Mouse (Mus musculus) gastrocnemius, adult 2 months (tissue): ENCODE measurements around the gene Glmp. TPM values are rescaled to one million over a fixed set of nuclear protein-coding genes. Genes with fewer than 3 reads are reported as not detected.
"Not testable (repeated sequence)": the region's sequence is repeated elsewhere in the genome, so short reads cannot be mapped to it uniquely, and the experiment has no call there.

Experiments used
- DNase-seq: peaks from one replicate; pipeline ENCODE4 v3.0.0; 2022
- H3K27ac ChIP-seq: fragments of 200-600 bp; 2 replicates; pipeline ENCODE4 v1.8.1; 2022; ENCODE audit warnings: mild to moderate bottlenecking
- H3K4me3 ChIP-seq: fragments of 200-600 bp; 2 replicates; pipeline ENCODE4 v1.8.1; 2022; ENCODE audit warnings: mild to moderate bottlenecking, moderate library complexity
- CTCF ChIP-seq: fragments of 200-600 bp; IDR thresholded peaks from 2 replicates; pipeline ENCODE4 v1.8.1; 2022; ENCODE audit warnings: antibody characterized with exemption, mild to moderate bottlenecking, moderate library complexity
- intact Hi-C: fragments of 180-260 bp; cut with DNase I; formaldehyde crosslinking; loops from one replicate; pipeline ENCODE4 v1.15.1; 2025
- total RNA-seq, 2 experiments: library from RNA; stranded (reverse); gene quantifications; 2 replicates each; pipeline ENCODE4 v1.2.3; 2021

Gene Glmp
- total RNA-seq, 2 experiments from 2014 or later: 39.0 to 39.8 TPM

DNA sequence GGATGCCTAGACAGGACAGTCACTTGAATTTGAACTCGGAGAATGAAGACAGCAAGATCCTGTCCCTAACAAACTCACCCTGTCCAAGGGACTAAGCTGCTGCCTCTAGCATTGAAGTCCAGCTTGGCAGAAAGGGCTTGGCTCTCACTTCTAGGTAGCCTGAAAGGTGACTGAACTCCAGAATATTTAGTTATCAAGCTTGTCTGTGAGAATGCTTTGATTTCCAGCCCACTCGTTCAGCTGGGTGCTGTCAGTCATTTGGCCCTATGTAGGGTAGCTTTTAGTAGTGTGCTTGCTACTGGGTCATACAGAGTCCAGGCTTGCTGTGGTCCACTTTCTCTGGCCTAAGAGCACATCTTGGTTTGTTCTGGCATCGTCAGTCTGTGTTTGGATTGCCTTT, 14.2 kb downstream of the Glmp start:
- Histone ChIP-seq H3K27ac (peak overlapping the region; percentile 71), H3K4me3 (no peak overlapping the region)
- no peak for TF ChIP-seq CTCF
- intact Hi-C loops: no loop called here
- DNase-seq: peak; percentile 54

DNA sequence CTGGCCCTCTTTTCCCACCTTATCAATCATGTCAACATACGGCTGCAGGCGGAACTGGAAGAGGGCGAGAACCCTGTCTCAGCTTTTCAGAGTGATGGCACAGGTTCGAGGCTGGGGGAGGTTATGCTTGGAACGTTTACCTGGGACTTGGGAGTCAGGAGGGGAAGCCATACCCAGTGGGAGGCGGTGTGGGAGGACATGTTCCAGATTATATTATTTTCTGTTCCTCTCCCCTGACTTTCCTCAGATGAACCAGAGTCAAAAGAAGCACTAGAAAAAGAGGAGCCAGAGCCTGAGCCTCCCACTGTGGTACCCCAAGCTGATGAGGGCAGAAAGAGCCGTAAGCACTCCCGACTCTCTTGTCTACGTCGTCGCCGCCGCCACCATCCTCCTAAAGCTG, 25.9 kb downstream of the Glmp start:
- Histone ChIP-seq H3K27ac (no peak overlapping the region), H3K4me3 (no peak overlapping the region)
- intact Hi-C loops: no loop called here
- no peak for TF ChIP-seq CTCF
- no peak for DNase-seq

DNA sequence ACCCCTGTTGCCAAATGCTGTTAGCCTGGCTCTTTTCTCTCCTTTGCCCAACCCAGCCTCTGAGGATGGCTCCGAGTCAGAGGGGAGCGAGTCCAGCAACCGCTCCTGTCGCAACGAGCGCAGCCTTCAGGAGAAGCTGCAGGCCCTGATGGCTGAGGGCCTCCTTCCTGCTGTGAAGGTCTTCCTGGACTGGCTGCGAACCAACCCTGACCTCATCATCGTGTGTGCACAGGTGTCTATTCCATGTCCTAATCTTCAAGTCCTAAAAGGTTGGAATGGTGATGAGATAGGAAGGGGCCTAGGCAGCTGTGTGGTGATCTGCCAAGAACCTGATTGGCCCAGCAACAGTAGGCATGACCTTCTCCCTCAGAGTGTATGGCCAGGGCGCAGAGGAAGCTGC, 28.1 kb downstream of the Glmp start:
- TF ChIP-seq CTCF: no peak
- no peak for DNase-seq
- intact Hi-C loops: no loop called here
- Histone ChIP-seq H3K27ac (peak overlapping the region; percentile 78; the same call in 1 of the 2 replicates), H3K4me3 (no peak overlapping the region)

DNA sequence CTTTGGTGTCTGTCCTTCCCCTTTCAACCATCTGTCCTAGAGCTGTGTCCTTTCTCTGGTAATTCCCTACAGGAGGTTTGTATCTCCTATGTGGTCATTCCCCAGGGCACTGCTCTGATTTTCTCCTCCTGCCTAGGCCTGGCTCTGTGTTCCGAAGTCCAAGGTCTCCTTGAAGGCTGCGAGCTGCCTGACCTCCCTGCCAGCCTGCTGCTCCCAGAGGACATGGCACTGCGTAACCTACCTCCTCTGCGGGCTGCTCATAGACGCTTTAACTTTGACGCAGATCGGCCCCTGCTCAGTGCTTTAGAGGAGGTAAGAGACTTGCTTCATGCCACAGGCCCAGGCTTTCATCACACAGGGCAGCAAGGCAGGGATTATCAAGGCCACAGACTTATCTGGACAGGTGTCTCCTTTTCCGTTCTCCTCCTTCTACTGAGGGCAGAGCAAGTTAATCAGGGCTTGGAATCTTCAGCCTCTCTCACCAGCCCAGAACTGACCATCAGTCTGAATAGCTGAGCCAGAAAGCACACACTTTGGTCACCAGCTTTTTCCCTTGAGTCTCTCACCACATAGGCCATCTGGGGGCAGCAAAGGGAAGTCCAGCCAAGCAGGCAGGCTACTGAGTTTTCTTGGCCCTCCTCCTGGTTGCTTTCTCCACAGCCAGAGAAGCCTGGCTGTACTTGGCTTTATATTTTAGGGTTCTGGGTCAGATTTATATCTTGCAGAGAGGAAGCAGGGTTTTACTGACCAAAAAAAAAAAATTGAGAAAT, 29.8 kb downstream of the Glmp start:
- H3K4me3 ChIP-seq: no peak overlapping the region
- H3K27ac ChIP-seq: peak overlapping the region; percentile 78
- peak; percentile 43 for TF ChIP-seq CTCF
- DNase-seq: peak; percentile 63
- intact Hi-C loops: no loop called here

DNA sequence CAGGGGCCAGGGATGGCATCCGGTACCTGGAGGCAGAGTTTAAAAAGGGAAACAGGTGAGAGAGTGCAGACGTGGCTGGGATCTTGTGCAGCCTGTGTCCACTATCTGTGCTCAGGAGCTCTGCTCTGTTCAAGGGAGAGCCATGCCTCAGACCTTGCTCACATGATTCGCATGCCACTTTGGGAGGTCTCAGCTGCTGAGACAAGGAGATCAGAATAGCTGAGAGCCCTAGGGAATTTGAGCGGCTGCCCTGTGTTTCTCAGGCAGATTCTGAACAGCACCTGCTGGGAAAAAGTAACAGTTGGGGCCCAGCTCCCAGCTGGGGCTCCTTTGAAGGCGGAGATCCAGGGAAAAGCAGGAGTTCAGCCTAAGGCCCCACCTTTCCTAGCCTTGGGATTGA, 34.8 kb downstream of the Glmp start:
- Histone ChIP-seq H3K27ac (peak overlapping the region; percentile 59), H3K4me3 (no peak overlapping the region)
- DNase-seq: no peak
- TF ChIP-seq CTCF: no peak
- intact Hi-C loops: no loop called here

DNA sequence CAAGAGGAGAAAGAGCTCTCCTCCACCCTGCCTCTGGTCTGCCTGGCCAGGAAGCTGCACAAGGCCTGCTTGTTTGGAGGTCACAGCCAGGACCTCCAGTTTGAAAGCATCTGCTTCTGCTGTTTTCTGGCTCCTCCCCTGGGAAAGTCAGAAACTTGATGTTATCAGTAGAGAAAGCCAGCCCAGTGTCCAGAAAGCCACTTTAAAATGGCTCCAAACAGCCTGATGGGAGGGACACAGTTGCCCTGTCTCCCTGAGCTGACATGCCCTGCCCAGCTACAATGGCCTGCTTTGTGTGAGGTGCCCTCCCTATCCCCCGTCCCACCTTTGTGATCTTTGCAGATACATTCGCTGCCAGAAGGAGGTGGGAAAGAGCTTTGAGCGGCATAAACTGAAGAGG, 35.2 kb downstream of the Glmp start:
- TF ChIP-seq CTCF: no peak
- H3K27ac ChIP-seq: peak overlapping the region; percentile 59
- no peak for DNase-seq
- intact Hi-C loops: no loop called here
- H3K4me3 ChIP-seq: no peak overlapping the region

DNA sequence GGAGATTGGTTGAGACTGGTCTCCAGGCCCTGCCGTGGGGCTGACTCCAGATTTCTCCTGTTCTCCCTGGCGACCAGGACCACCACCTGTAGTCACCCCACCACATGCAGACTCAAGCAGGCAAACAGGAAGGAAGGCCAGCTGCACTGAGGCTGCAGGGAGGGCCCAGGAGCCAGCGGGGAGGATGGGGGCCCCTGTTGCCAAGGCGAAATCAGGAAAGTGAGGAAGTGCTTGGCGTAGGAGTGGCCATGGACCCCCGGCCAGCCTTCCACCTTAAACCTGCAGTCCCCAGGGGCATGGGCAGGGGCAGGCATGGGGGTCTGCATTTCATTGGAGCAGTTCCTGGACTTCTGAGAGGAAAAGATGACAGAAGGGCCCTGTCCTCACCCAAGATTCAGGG, 36.3 kb downstream of the Glmp start:
- Histone ChIP-seq H3K27ac (peak overlapping the region; percentile 61; the same call in 1 of the 2 replicates), H3K4me3 (no peak overlapping the region)
- intact Hi-C loops: no loop called here
- no peak for DNase-seq
- no peak for TF ChIP-seq CTCF

DNA sequence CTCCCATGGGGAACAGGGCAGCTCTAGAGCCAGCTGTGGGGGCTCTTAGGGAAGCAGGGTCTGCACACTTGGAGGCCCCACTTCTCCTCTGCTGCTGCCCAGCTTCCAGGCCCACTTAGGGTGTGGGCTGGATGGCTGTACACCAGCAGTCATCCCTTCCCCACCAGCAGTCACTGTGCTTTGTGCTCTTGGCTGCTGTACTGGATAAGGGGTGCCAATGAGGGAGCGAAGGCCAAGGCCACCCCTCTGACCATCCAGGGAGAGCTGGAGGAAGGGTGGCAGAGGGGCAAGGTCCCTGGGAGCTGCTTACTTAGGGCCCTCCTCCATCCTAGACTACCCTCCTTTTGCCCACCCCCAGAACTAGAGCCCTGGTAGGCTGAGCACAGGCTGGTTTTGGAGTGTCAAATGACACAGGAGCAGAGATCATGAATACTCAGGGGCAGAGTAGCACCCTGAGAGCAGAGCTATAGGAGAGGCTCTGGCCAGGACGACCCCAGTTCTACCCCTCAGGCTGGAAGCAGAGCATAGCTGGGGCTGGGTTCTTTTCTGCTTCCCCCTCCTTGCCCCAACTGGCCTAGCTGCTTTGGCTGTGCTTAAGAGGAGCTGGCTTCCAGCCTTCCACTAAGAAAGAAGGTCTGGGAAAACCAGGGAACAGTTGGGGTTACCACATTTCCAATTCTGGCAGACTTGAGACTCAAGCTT, 36.9 kb downstream of the Glmp start:
- DNase-seq: no peak
- H3K27ac ChIP-seq: peak overlapping the region; percentile 61
- intact Hi-C loops: no loop called here
- no peak overlapping the region for H3K4me3 ChIP-seq
- TF ChIP-seq CTCF: no peak

DNA sequence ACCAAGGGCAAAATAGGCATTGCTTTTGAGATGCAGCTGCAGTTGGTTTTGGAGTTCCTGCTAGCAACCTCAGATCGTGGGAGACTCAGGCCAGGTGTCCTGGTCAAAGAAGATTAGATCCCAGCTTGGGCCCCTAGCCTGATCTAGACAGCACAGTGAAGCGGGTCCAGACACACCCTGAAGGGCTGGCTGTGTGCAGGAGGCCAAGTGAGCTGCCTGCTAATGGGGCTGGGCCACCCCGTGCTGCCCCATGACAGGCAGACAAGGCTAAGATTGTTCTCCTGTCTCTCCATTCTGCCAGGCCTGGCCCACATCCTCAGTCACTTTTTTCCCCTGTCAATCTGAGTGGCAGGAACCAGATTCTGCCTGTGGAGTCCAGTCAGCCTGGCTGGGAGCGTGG, 38.9 kb downstream of the Glmp start:
- Histone ChIP-seq H3K27ac (peak overlapping the region; percentile 65; the same call in 1 of the 2 replicates), H3K4me3 (no peak overlapping the region)
- TF ChIP-seq CTCF: no peak
- DNase-seq: no peak
- intact Hi-C loops: no loop called here

DNA sequence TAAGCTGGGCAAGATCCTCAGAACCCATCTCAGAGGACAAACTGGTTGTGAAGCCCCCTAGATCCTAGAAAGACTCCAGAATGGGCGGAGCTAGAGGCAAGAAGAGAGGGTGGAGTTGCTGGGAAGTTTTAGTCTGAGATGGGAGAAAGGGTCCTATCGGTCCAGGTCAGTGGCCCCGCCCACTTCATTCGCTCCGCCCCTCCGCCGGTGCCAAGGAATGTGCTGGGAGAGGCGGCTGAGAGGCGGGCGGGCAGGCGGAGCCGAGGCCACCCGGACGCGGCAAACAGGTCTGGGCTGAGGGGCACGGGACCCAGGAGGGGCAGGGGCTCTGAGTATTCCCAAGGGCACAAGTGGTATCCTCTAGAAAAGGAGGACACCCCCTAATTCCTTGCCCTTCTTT, 39.5 kb downstream of the Glmp start, which contains the start of gene Paqr6:
TSS of gene Paqr6 (plus strand) at position 248 of the 400 bp plus-strand sequence.
- peak; percentile 81 for DNase-seq
- no peak for TF ChIP-seq CTCF
- Histone ChIP-seq H3K4me3 (peak within 1 kb of the TSS; percentile 61), H3K27ac (peak within 1 kb of the TSS; percentile 65)
- intact Hi-C loops: no loop called here

DNA sequence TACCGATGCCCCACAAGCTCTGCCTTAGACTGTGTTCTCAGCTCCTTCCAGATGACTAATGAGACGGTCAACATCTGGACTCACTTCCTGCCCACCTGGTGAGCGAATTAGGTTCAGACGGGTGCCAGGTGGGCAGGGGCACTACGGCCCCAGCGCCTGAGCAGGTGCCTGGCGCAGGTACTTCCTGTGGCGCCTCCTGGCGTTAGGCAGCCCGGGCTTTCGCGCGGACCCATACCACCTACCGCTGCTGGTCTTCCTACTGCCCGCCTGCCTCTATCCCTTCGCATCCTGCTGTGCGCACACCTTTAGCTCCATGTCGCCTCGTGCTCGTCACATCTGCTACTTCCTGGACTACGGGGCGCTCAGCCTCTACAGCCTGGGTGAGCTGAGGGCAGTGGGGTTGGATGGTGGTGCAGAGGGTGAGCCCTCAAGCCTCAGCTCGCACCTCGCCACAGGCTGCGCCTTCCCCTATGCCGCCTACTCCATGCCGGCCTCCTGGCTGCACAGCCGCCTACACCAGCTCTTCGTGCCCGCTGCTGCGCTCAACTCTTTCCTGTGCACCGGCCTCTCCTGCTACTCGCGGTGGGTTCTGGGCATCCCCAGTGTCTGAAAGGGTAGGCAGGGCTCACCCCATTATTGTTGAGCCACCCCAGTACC, 41.0 kb downstream of the Glmp start:
- intact Hi-C loops: no loop called here
- no peak overlapping the region for H3K4me3 ChIP-seq

DNA sequence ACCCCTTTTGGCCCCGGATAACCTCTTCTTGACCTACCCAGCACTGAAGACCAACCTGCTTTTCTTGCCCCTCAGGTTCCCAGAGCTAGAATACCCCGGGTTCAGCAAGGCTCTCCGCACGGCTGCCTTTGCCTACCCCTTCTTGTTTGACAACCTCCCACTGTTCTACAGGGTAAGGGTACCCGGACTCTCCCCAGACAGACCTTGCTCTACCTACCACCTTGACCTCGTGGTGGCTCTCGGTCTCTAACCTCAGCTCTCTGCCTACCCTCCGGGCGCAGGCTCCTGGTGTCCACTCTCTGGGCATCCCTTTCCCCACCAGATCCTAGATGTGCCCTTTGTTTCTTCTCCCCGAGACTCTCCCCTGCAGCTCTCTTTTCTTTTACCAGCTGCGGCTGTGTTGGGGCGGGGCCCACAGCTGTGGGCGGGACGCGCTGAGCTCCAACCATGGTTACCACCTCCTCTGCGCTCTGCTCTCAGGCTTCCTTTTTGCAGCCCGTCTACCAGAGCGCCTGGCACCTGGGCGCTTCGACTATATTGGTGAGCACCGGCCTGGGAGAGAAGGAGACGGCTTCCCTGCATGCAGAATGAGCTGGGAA, 42.1 kb downstream of the Glmp start:
- DNase-seq: peak; percentile 54
- intact Hi-C loops, H3K27ac ChIP-seq: not testable (repeated sequence)
- H3K4me3 ChIP-seq: peak overlapping the region; percentile 35

More for the DNA sequence above, 41.0 kb downstream of the Glmp start:
- no peak for TF ChIP-seq CTCF
- no peak overlapping the region for H3K27ac ChIP-seq
- DNase-seq: no peak

DNA sequence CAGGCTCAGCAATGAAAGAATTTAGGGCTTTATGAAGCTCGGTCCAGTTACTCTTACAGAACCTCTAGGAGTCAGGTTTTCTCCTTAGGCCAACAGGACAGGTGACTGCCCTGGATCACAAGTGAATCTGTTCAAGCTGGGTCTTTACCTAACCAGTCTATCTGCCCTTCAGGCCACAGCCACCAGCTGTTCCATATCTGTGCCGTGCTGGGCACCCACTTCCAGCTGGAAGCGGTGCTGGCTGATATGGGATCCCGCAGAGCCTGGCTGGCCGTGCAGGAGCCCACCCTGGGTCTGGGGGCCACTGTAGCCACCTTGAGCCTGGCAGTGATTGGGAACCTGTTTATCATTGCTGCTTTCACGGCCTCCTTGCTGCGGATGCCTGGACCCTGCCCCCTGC, 42.7 kb downstream of the Glmp start:
- H3K4me3 ChIP-seq: not testable (repeated sequence)

DNA sequence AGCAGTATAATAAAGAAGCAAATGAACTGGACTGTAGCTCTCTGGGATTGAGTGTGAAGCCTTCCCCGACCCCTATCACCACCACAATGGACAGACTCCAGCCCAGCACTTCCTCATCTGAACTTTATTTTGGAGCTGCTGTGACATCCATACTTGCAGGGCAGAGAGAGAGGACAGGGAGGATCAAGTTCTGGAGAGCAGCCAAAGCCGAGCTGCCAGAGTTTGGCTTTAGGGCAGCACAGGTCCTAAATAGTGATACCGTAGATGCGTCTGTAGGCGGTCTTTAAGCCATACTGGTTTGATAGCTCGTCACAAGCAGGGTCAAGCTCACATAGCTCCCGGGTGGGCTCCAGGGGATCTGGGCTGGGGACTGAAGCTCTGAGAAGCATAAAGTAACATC, 43.7 kb downstream of the Glmp start:
- peak; percentile 87 for DNase-seq
- H3K27ac ChIP-seq, H3K4me3 ChIP-seq, intact Hi-C loops: not testable (repeated sequence)

More for the DNA sequence above, 42.7 kb downstream of the Glmp start:
- H3K27ac ChIP-seq, intact Hi-C loops, DNase-seq: not testable (repeated sequence)

DNA sequence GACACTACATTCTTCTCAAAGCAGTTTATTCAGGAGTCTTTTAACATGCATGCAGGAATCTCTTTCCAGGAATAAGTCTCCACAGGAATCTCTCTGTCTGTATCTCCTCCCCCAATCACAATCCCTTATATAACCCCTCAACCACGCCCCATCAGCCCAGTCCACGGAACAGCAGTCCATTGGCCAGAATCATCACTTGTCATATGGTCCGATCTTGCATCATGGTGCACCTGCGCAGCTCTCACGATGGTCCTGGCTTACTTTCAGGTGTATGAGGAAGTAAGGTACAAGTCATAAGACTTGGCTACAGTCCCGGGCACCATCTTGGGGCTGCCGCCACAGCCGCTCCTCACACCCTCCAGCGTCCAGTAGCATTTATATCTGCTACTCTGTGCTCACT, 47.8 kb downstream of the Glmp start, which contains the start of gene Bglap3:
TSS of gene Bglap3 (minus strand) at position 101 of the 400 bp plus-strand sequence.
- DNase-seq, intact Hi-C loops, H3K27ac ChIP-seq, H3K4me3 ChIP-seq: not testable (repeated sequence)

DNA sequence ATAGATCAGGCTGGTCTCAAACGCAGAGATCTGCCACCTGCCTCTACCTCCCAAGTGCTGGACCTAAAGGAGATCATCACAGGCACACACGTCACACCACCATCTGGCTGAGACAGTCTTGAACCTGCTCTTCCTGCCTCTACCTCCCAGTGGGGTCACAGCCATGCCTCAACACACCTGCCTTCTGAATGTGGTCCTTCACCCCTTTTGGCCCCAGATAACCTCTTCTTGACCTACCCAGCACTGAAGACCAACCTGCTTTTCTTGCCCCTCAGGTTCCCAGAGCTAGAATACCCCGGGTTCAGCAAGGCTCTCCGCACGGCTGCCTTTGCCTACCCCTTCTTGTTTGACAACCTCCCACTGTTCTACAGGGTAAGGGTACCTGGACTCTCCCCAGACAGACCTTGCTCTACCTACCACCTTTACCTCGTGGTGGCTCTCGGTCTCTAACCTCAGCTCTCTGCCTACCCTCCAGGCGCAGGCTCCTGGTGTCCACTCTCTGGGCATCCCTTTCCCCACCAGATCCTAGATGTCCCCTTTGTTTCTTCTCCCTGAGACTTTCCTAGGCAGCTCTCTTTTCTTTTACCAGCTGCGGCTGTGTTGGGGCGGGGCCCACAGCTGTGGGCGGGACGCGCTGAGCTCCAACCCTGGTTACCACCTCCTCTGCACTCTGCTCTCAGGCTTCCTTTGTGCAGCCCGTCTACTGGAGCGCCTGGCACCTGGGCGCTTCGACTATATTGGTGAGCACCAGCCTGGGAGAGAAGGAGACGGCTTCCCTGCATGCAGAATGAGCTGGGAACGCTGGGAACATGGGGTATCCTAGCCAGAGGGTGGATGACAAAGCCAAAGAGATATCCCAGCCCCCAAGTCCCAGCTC, 51.2 kb downstream of the Glmp start:
- H3K4me3 ChIP-seq, DNase-seq, H3K27ac ChIP-seq, intact Hi-C loops: not testable (repeated sequence)
